Mouse (Mus musculus): ENCODE data around the gene Gba. TPM values are rescaled to one million over a fixed set of nuclear protein-coding genes. Genes with fewer than 3 reads are reported as not detected.

The Gba gene
- polyA plus RNA-seq, 1 experiment from 2014 or later = 40.1 TPM

DNA sequence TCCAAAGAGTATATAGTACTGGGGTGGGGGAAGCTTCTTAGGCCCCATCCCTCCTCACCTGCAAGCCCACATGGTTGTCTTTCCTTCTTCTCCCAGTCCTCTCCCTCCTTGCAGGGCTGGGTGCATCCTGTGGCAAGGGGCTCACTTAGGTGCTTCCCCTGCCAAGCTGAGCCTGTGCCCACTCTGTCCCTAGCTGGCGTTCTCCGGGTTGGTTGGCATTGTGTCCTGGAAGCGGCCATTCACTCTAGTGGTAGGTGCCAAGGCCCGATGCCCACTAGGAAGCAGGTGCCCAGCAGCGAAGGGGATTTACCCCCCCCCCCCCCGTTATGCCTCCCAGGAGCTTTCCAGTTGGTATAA, 18.8 kb upstream of the Gba start:
- no peak overlapping the region for H3K27ac ChIP-seq
- no peaks in the 10 kb centered on the region for H3K9me3 ChIP-seq
- H3K36me3 ChIP-seq = peaks cover 34% of the 10 kb centered on the region
- H3K9ac ChIP-seq = peak overlapping the region; percentile 60; the same call in 1 of the 2 replicates
- H3K27me3 ChIP-seq (replicated peaks) = no peaks in the 10 kb centered on the region
- ATAC-seq (ENCODE audit: insufficient read depth, low FRiP score, low read depth) = no peak
- WGBS = 84% methylated on average over 6 of the region's 6 CpGs
- peaks cover 21% of the 10 kb centered on the region for H3K4me1 ChIP-seq
- H3K4me3 ChIP-seq (replicated peaks) = peak overlapping the region; percentile 68
- H3K4me2 ChIP-seq = peak overlapping the region; percentile 84

DNA sequence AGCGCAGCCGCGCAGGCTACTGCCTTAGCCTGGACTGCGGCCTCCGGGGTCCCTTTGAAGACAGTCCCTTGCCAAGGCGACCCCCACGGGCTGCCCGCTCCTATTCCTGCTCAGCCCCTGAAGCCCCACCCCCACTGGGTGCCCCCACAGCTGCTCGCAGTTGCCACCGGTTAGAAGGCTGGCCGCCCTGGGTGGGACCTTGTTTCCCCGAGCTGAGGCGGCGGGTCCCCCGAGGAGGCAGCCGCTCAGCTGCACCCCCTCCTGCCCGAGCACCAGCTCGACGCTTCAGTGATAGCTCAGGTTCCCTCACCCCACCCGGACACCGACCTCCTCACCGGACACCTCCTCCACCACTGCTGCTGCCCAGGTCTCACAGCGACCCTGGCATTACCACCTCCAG, 15.5 kb upstream of the Gba start:
- no peak overlapping the region for H3K9ac ChIP-seq

DNA sequence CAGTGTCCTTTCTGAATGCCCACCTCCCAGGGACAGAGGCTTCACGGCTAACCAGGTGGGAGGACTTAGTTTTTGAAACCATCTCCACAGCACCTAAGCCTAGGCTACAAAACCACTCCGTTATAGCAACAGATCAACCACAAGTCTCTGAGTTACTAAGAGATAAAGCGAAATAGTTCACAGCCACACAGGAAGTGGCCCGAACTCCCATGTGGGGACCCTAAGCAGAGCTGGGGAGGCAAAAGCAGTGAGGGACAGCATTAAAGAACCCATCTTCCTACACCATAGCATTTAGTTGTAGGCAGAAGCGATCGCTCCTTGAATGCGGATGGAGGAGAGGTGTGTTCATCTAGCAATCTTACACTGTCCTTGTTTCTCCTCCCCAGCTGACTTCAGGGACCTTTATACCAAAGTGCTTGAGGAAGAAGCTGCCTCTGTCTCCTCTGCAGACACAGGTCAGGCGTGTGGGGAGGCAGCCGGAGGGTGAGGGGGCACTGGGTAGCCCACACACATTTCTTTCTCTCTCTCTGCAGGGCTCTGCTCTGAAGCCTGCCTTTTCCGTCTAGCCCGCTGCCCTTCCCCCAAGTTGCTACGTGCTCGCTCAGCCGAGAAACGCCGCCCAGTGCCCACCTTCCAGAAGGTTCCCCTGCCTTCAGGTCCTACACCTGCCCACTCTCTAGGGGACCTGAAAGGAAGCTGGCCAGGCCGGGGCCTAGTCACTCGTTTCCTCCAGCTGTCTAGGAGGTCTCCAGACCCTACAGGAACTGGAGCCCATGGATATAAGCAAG, 14.8 kb upstream of the Gba start:
- H3K4me1 ChIP-seq = peaks cover 17% of the 10 kb centered on the region
- H3K4me2 ChIP-seq = no peak overlapping the region
- H3K9me3 ChIP-seq = no peaks in the 10 kb centered on the region
- 0 out of 2 replicates have a peak, but pooled peaks cover 14% of the 10 kb centered on the region for H3K36me3 ChIP-seq
- H3K27ac ChIP-seq = no peak overlapping the region
- no peak overlapping the region for H3K4me3 ChIP-seq (replicated peaks)
- H3K27me3 ChIP-seq (replicated peaks) = no peaks in the 10 kb centered on the region
- no peak for ATAC-seq (ENCODE audit: insufficient read depth, low FRiP score, low read depth)
- no peak overlapping the region for H3K9ac ChIP-seq
- WGBS = 79% methylated on average over 18 of the region's 18 CpGs

More for the DNA sequence above, 15.5 kb upstream of the Gba start:
- H3K36me3 ChIP-seq = 0 out of 2 replicates have a peak, but pooled peaks cover 16% of the 10 kb centered on the region
- H3K4me3 ChIP-seq (replicated peaks) = no peak overlapping the region
- no peak for ATAC-seq (ENCODE audit: insufficient read depth, low FRiP score, low read depth)
- no peaks in the 10 kb centered on the region for H3K9me3 ChIP-seq
- no peak overlapping the region for H3K4me2 ChIP-seq
- H3K27ac ChIP-seq = no peak overlapping the region
- no peaks in the 10 kb centered on the region for H3K27me3 ChIP-seq (replicated peaks)
- H3K4me1 ChIP-seq = peaks cover 20% of the 10 kb centered on the region
- 57% methylated on average over 23 of the region's 23 CpGs for WGBS

DNA sequence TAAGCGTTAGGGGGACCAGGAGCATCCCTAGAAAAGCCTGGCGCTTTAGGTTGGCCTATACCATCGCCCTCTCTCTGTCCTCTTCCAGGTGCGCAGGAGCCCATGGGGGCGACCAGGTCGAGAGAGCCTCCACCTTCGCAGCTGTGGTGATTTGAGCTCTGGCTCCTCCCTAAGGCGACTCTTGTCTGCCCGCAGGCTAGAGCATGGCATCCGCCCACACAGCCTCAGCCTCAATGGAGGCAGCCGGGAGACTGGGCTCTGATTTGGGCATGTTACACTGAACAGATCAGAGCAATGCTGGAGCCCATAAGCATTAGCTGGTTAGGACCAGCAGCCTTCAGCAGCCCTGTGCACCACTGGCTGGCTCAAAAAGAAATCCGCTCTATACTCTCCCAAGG, 14.3 kb upstream of the Gba start:
- 69% methylated on average over 12 of the region's 12 CpGs for WGBS
- H3K9ac ChIP-seq = no peak overlapping the region
- peaks cover 16% of the 10 kb centered on the region for H3K4me1 ChIP-seq
- no peak overlapping the region for H3K27ac ChIP-seq
- H3K4me2 ChIP-seq = no peak overlapping the region
- no peak overlapping the region for H3K4me3 ChIP-seq (replicated peaks)
- 0 out of 2 replicates have a peak, but pooled peaks cover 14% of the 10 kb centered on the region for H3K36me3 ChIP-seq
- ATAC-seq (ENCODE audit: insufficient read depth, low FRiP score, low read depth) = no peak
- H3K9me3 ChIP-seq = no peaks in the 10 kb centered on the region
- H3K27me3 ChIP-seq (replicated peaks) = no peaks in the 10 kb centered on the region

DNA sequence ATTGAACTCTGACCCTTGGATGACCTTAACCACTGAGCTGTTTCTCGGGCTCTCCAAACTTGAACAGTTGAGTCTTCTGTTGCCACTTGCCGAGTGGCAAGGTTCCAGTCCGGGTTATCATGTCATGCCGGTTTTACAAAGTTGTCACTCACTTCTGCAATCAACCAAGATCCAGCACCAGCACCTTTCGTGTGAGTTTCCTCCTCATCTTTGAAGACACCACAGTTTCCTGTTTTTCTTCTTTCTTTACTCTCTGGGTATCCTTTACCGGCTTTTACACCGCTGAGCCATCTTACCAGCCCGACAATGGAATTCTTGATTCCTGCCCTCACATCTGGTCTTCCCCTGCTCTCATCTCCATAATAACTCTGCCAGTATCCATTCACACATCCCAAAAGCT, 12.3 kb upstream of the Gba start:
- no peak for ATAC-seq (ENCODE audit: insufficient read depth, low FRiP score, low read depth)
- H3K9ac ChIP-seq = no peak overlapping the region
- H3K4me1 ChIP-seq = 0 out of 2 replicates have a peak, but pooled peaks cover 5% of the 10 kb centered on the region
- no peak overlapping the region for H3K4me2 ChIP-seq
- no peak overlapping the region for H3K27ac ChIP-seq
- H3K27me3 ChIP-seq (replicated peaks) = no peaks in the 10 kb centered on the region
- no peaks in the 10 kb centered on the region for H3K9me3 ChIP-seq
- 74% methylated on average over 8 of the region's 8 CpGs for WGBS
- 0 out of 2 replicates have a peak, but pooled peaks cover 14% of the 10 kb centered on the region for H3K36me3 ChIP-seq
- H3K4me3 ChIP-seq (replicated peaks) = no peak overlapping the region

DNA sequence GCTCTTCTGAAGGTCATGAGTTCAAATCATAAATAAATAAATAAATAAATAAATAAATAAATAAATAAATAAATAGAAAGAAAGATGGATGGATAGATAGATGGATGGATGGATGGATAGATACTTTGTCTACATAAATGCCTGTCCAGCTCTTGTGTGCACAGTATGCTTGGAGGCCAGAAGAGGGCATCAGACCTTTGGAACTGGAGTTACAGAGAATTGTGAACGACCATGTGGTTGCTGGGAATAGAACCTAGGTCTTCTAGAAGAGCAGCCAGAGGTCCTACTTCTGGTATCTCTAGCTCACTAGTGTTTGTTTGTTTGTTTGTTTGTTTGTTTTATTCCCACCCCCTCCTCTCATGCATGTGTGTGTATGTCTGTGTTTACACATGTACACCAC, 9.4 kb upstream of the Gba start:
- no peak overlapping the region for H3K4me2 ChIP-seq
- no peaks in the 10 kb centered on the region for H3K27me3 ChIP-seq (replicated peaks)
- no peak overlapping the region for H3K9ac ChIP-seq
- H3K4me1 ChIP-seq = peaks cover 8% of the 10 kb centered on the region; the same call in 1 of the 2 replicates
- no peak overlapping the region for H3K27ac ChIP-seq
- no peak for ATAC-seq (ENCODE audit: insufficient read depth, low FRiP score, low read depth)
- H3K36me3 ChIP-seq = 0 out of 2 replicates have a peak, but pooled peaks cover 6% of the 10 kb centered on the region
- no peaks in the 10 kb centered on the region for H3K9me3 ChIP-seq
- no peak overlapping the region for H3K4me3 ChIP-seq (replicated peaks)
- WGBS = 74% methylated on average over 1 of the region's 1 CpGs

DNA sequence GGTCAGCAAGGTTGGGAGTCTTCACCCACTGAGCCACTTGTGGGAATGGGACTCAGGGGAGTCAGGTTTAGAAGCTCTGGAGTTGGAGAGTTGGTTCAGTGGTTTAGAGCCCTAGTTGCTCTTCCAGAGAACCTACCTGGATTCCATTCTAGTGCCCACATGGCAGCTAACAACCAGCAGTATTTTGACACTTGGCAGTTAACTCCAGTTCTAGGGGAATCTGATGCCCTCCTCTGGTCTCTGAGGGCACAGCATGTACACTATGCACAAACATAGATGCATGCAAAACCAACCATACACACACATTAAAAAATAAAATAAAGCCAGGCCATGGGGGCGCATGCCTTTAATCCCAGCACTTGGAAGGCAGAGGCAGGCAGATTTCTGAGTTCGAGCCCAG, 8.9 kb upstream of the Gba start:
- no peaks in the 10 kb centered on the region for H3K27me3 ChIP-seq (replicated peaks)
- H3K9ac ChIP-seq = no peak overlapping the region
- H3K4me3 ChIP-seq (replicated peaks) = no peak overlapping the region
- H3K4me2 ChIP-seq = no peak overlapping the region
- H3K9me3 ChIP-seq = no peaks in the 10 kb centered on the region
- H3K36me3 ChIP-seq = 0 out of 2 replicates have a peak, but pooled peaks cover under 1% of the 10 kb centered on the region
- no peak overlapping the region for H3K27ac ChIP-seq
- ATAC-seq (ENCODE audit: insufficient read depth, low FRiP score, low read depth) = no peak
- 93% methylated on average over 2 of the region's 2 CpGs for WGBS
- peaks cover 8% of the 10 kb centered on the region; the same call in 1 of the 2 replicates for H3K4me1 ChIP-seq

DNA sequence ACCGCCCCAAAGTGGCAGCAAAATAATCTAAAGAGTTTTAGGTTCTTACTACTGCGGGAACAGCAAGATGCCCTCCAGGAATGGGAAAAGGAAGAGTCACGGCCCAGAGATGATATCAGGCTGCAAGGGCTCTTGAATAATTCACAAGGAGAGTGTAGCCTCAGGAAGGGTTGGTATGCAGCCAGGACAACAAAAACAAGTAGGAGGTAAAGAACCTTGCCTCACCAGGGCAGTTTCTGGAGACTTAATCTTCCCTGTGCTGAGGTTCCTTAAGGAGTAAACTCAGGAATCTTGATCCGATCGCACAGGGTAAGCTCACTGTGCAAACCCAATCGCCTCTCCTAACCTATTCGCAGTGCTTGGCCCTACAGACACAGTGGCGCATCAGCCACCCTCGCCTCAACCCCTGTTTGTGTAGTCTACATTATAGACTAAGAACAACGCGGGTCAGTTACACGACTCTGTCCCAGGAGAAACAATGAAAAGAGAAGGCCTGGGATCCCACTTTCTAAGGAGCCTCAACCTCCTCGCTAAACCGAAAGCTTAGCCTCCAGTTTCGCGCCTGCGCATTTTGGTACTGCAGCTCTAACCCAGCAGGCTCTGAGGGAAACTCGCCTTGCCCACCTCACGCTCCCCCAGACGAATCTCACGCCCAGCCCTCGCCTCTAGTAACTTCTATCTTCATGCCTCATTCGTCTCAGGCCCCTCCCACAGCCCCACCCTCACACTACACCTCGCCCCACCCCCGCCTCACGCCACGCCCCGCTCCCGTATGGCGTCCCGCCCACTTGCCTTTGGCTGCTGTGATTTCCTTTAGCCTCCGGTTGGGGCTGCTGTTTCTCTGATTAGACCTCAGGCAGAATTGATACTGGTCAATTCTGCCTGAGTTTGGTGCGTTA, 6.5 kb upstream of the Gba start:
- no peaks in the 10 kb centered on the region for H3K27me3 ChIP-seq (replicated peaks)
- H3K9me3 ChIP-seq = no peaks in the 10 kb centered on the region
- peak overlapping the region; percentile 45 for H3K4me3 ChIP-seq (replicated peaks)
- peaks cover 8% of the 10 kb centered on the region; the same call in 1 of the 2 replicates for H3K4me1 ChIP-seq
- WGBS = 8% methylated on average over 33 of the region's 33 CpGs
- peak overlapping the region; percentile 84 for H3K27ac ChIP-seq
- H3K9ac ChIP-seq = peak overlapping the region; percentile 45
- H3K4me2 ChIP-seq = peak overlapping the region; percentile 66
- no peaks in the 10 kb centered on the region for H3K36me3 ChIP-seq
- ATAC-seq (ENCODE audit: insufficient read depth, low FRiP score, low read depth) = peak; percentile 97

DNA sequence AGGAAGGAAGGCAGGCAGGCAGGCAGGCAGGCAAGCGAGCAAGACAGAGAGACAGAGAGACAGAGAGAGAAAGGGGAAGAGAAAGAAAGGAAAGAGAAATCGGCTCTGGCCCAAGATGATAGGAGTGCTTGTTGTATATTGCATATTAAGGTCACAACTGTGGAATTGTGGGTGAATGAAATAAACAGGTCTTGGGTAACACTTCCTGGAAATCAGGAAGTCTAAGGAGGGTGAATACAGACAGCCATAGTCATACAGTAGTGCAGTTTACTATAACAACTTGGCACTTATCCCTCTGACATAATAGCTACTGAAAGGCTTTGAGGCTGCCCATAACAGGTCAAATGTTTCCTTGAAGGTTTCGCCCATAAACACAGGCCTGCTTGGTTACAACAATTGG, 2.9 kb upstream of the Gba start:
- no peak for ATAC-seq (ENCODE audit: insufficient read depth, low FRiP score, low read depth)
- H3K9ac ChIP-seq = no peak overlapping the region
- H3K4me3 ChIP-seq (replicated peaks) = no peak overlapping the region
- no peak overlapping the region for H3K4me2 ChIP-seq
- no peaks in the 10 kb centered on the region for H3K27me3 ChIP-seq (replicated peaks)
- H3K9me3 ChIP-seq = no peaks in the 10 kb centered on the region
- H3K27ac ChIP-seq = no peak overlapping the region
- H3K4me1 ChIP-seq = peaks cover 12% of the 10 kb centered on the region
- WGBS = 79% methylated on average over 3 of the region's 3 CpGs
- no peaks in the 10 kb centered on the region for H3K36me3 ChIP-seq

DNA sequence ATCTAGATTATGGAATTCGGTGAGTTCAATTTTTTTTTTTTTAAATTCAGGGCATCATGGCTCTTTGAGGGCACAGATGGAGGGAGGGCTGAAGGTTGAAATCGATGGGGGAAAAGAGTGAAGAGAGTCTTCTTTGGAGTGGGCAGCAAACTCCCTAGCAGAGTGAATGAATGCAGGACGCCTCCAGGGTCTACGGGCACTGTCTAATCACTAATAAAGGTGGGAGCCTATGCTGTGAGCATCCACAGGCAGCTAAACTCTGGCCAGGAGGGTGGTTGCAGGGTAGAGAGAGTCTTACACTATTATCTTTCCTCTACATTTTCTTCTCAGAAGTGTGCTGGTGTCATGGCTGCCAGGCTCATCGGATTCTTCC, 400 bp downstream of the Gba start:
- Histone ChIP-seq H3K9me3 (no peaks in the 10 kb centered on the region), H3K4me2 (peak overlapping the region; percentile 53), H3K4me3 (replicated peaks) (peak overlapping the region; percentile 48), H3K4me1 (peaks cover 4% of the 10 kb centered on the region), H3K27ac (no peak overlapping the region), H3K36me3 (peaks cover 16% of the 10 kb centered on the region), H3K27me3 (replicated peaks) (no peaks in the 10 kb centered on the region), H3K9ac (peak overlapping the region; percentile 14; the same call in 1 of the 2 replicates)
- ATAC-seq (ENCODE audit: insufficient read depth, low FRiP score, low read depth) = no peak
- 32% methylated on average over 5 of the region's 5 CpGs for WGBS

DNA sequence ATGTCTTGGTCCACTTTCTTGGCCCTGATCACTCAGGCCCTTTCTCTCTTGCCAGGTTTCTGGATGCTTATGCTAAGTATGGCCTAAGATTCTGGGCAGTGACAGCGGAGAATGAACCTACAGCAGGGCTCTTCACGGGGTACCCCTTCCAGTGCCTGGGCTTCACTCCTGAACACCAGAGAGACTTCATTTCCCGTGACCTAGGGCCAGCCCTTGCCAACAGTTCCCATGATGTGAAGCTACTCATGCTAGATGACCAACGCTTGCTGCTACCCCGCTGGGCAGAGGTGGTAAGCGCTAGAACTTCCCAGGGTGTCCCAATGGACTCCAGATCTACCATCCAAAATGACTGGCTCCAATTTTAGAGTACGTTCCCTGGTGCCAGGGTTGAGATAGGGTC, 3.4 kb downstream of the Gba start:
- ATAC-seq (ENCODE audit: insufficient read depth, low FRiP score, low read depth) = no peak
- peaks cover 28% of the 10 kb centered on the region for H3K36me3 ChIP-seq
- peaks cover 4% of the 10 kb centered on the region for H3K4me1 ChIP-seq
- no peak overlapping the region for H3K27ac ChIP-seq
- no peak overlapping the region for H3K9ac ChIP-seq
- H3K4me3 ChIP-seq (replicated peaks) = no peak overlapping the region
- 93% methylated on average over 7 of the region's 7 CpGs for WGBS
- no peak overlapping the region for H3K4me2 ChIP-seq
- H3K9me3 ChIP-seq = no peaks in the 10 kb centered on the region
- H3K27me3 ChIP-seq (replicated peaks) = no peaks in the 10 kb centered on the region

DNA sequence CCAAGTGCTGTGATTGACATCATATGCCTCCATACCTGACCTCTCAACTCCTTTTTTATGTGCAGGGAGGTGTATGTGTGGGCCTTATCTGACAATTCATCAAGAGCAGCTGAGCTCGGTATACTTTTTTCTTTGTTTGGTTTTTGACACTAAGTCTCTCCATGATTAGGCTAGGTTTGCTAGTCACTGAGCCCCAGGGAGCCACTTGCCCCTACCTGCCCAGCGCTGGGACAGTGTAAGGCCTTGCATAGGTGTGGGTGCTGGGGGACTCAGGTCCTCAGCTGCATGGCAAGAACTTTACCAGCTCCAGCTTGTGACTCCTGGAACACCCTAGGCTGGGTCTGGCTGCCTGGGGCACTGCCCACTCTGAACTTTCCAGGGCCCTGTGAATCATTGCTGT, 4.0 kb downstream of the Gba start:
- Histone ChIP-seq H3K27me3 (replicated peaks) (no peaks in the 10 kb centered on the region), H3K36me3 (peaks cover 28% of the 10 kb centered on the region), H3K4me2 (no peak overlapping the region), H3K9me3 (no peaks in the 10 kb centered on the region), H3K9ac (no peak overlapping the region), H3K4me3 (replicated peaks) (no peak overlapping the region), H3K27ac (no peak overlapping the region), H3K4me1 (peaks cover 4% of the 10 kb centered on the region)
- ATAC-seq (ENCODE audit: insufficient read depth, low FRiP score, low read depth) = no peak
- 73% methylated on average over 2 of the region's 2 CpGs for WGBS
